Mouse (Mus musculus): ENCODE results near the gene Psmd8. TPM values are rescaled to one million over a fixed set of nuclear protein-coding genes. Genes with fewer than 3 reads are reported as not detected.

The Psmd8 gene
- polyA plus RNA-seq, 1 experiment = 284 TPM

GRCm38 (mm10) chr7:29170066-29170754, 10.3 kb downstream of the Psmd8 start, which contains the start of the genes Ggn and Spred3:
Gene Ggn, plus strand, starts transcription at chr7:29170210.
Gene Spred3, minus strand, starts transcription at chr7:29170411.
- Histone ChIP-seq H3K4me1 (replicated peaks; ENCODE audit: control insufficient read depth, insufficient read depth, low read length) (peaks cover 31% of the 10 kb centered on the region), H3K4me3 (ENCODE audit: control insufficient read depth, insufficient read depth, low read length) (peak within 1 kb of the TSS; percentile 31), H3K27me3 (ENCODE audit: control insufficient read depth, insufficient read depth, low read length) (peaks cover 21% of the 10 kb centered on the region), H3K27ac (ENCODE audit: control insufficient read depth, insufficient read depth, low read length) (no peak within 1 kb of the TSS), H3K36me3 (ENCODE audit: control insufficient read depth, insufficient read depth, low read length) (peaks cover 28% of the 10 kb centered on the region)
- DNase-seq = peak; percentile 23
- TF ChIP-seq POLR2A (IDR thresholded peaks at IDR 0.05; ENCODE audit: control insufficient read depth, extremely low read depth, insufficient read depth, low read length, poor library complexity) (no peak), CTCF (IDR thresholded peaks at IDR 0.05; ENCODE audit: borderline replicate concordance, control insufficient read depth, extremely low read depth, insufficient read depth, low read length, poor library complexity) (no peak)
- under 1% methylated on average over 30 of the region's 30 CpGs for WGBS

DNA sequence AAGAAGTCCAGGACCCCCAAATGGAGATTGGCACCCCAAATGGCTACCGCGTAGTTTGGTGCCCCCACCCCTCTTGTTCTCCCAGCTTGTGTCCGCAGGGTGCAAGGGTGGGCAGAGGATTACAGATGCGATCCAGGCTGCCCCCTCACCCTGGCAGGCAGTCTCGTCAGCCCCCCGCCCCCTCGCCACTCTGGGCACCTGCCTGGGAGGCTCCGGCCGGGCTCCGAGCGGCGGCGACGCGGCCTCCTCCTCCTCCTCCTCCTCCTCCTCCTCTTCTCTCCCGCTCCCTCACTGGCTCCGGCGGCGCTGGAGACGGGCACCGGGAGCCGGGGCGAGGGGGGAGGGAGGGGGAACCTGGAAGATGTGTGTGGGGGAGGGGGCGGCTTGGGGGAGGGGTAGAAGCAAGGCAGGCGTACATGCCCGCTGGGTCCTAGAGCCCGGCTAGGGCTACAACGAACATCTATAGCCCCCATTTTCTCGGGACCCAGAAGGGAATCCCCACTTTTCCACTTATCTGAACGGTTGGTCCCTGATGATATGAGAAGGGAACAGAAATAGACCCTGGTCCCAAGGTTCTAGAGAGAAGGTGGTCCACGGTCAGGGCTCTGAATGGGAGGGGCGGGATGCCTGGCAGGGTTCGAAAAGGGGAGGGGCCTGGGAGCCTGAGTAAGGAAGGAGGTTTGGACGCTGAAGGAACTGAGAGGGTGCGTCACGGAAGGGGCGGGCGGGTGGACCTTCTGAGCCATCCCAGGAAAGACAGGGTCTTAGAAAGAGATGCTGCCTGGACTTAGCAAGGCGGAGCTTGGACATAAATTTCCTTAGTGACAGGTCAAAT, 11.1 kb downstream of the Psmd8 start:
- peaks cover 20% of the 10 kb centered on the region for H3K36me3 ChIP-seq (ENCODE audit: control insufficient read depth, insufficient read depth, low read length)
- peaks cover 21% of the 10 kb centered on the region for H3K27me3 ChIP-seq (ENCODE audit: control insufficient read depth, insufficient read depth, low read length)
- 2% methylated on average over 31 of the region's 39 CpGs for WGBS
- H3K4me3 ChIP-seq (ENCODE audit: control insufficient read depth, insufficient read depth, low read length) = peak overlapping the region; percentile 31
- no peak overlapping the region for H3K27ac ChIP-seq (ENCODE audit: control insufficient read depth, insufficient read depth, low read length)
- TF ChIP-seq POLR2A (IDR thresholded peaks at IDR 0.05; ENCODE audit: control insufficient read depth, extremely low read depth, insufficient read depth, low read length, poor library complexity) = no peak
- TF ChIP-seq CTCF (IDR thresholded peaks at IDR 0.05; ENCODE audit: borderline replicate concordance, control insufficient read depth, extremely low read depth, insufficient read depth, low read length, poor library complexity) = no peak
- peak; percentile 25 for DNase-seq
- H3K4me1 ChIP-seq (replicated peaks; ENCODE audit: control insufficient read depth, insufficient read depth, low read length) = peaks cover 31% of the 10 kb centered on the region

DNA sequence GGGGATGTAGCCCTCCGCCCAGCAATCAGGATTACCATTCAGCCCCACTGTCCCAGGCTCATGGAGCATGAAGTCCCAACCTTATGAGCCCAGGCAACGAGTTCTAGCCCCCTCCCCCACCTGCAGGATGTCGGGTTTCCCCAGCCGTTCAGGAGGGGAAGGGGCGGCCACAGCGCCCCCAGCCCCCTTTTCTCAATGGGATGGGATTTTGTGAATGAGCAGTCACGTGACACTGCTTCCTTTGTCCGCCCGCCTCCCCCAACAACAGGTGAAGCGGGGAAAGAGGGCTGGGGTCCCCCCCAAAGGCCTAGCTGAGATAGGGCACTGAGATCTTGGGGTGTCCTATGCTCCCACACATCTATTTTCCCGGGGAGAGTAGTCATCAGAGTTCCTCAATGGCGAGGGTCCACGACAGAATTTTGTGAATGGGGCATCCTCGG, 11.7 kb downstream of the Psmd8 start:
- Histone ChIP-seq H3K4me3 (ENCODE audit: control insufficient read depth, insufficient read depth, low read length) (peak overlapping the region; percentile 31; the same call in 1 of the 2 replicates), H3K27ac (ENCODE audit: control insufficient read depth, insufficient read depth, low read length) (no peak overlapping the region), H3K36me3 (ENCODE audit: control insufficient read depth, insufficient read depth, low read length) (peaks cover 14% of the 10 kb centered on the region), H3K4me1 (replicated peaks; ENCODE audit: control insufficient read depth, insufficient read depth, low read length) (peaks cover 31% of the 10 kb centered on the region), H3K27me3 (ENCODE audit: control insufficient read depth, insufficient read depth, low read length) (peaks cover 21% of the 10 kb centered on the region)
- no peak for DNase-seq
- no peak for TF ChIP-seq CTCF (IDR thresholded peaks at IDR 0.05; ENCODE audit: borderline replicate concordance, control insufficient read depth, extremely low read depth, insufficient read depth, low read length, poor library complexity)
- WGBS = 11% methylated on average over 14 of the region's 14 CpGs

DNA sequence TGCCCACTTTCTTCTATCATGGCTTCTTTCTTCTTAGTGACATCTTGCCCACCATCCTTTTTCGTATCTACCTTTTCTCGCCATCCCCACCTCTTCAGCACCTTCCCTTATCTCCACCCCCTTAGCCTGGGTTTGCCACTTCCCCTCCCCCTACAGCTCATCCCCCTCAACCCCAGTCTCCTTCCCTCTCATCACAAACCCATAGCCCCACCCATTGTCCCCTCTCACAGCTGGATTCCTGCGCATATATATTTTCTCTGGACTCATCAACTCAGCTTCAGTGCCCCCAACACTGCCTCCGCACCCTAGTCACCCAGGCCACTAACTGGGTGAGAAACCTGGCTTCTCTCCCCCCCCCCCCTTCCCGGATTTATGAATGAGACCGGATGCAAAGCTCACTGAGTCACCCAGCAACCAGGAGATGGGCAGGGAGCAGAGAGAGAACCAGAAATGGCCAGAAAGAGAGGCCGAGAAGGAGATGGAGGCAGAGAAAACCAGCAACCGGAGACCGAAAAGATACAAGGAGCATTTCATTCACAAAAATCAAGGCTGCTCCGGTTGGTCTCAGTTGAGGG, 12.3 kb downstream of the Psmd8 start:
- TF ChIP-seq CTCF (IDR thresholded peaks at IDR 0.05; ENCODE audit: borderline replicate concordance, control insufficient read depth, extremely low read depth, insufficient read depth, low read length, poor library complexity) (no peak), POLR2A (IDR thresholded peaks at IDR 0.05; ENCODE audit: control insufficient read depth, extremely low read depth, insufficient read depth, low read length, poor library complexity) (no peak)
- Histone ChIP-seq H3K27me3 (ENCODE audit: control insufficient read depth, insufficient read depth, low read length) (peaks cover 21% of the 10 kb centered on the region), H3K4me1 (replicated peaks; ENCODE audit: control insufficient read depth, insufficient read depth, low read length) (peaks cover 31% of the 10 kb centered on the region), H3K27ac (ENCODE audit: control insufficient read depth, insufficient read depth, low read length) (no peak overlapping the region), H3K4me3 (ENCODE audit: control insufficient read depth, insufficient read depth, low read length) (no peak overlapping the region), H3K36me3 (ENCODE audit: control insufficient read depth, insufficient read depth, low read length) (peaks cover 8% of the 10 kb centered on the region)
- 56% methylated on average over 10 of the region's 10 CpGs for WGBS
- no peak for DNase-seq

- H3K4me1 ChIP-seq (replicated peaks; ENCODE audit: control insufficient read depth, insufficient read depth, low read length) = peaks cover 34% of the 10 kb centered on the region
- no peak overlapping the region for H3K4me3 ChIP-seq (ENCODE audit: control insufficient read depth, insufficient read depth, low read length)
- peaks cover 21% of the 10 kb centered on the region for H3K27me3 ChIP-seq (ENCODE audit: control insufficient read depth, insufficient read depth, low read length)
- no peak overlapping the region for H3K27ac ChIP-seq (ENCODE audit: control insufficient read depth, insufficient read depth, low read length)
- DNase-seq = no peak
- TF ChIP-seq CTCF (IDR thresholded peaks at IDR 0.05; ENCODE audit: borderline replicate concordance, control insufficient read depth, extremely low read depth, insufficient read depth, low read length, poor library complexity) (no peak), POLR2A (IDR thresholded peaks at IDR 0.05; ENCODE audit: control insufficient read depth, extremely low read depth, insufficient read depth, low read length, poor library complexity) (no peak)
- WGBS = 86% methylated on average over 18 of the region's 19 CpGs
- H3K36me3 ChIP-seq (ENCODE audit: control insufficient read depth, insufficient read depth, low read length) = peaks cover 2% of the 10 kb centered on the region
Observed at GRCm38 (mm10) chr7:29167656-29168055, 12.8 kb downstream of the Psmd8 start.

GRCm38 (mm10) chr7:29162750-29163525, 17.6 kb downstream of the Psmd8 start:
- Histone ChIP-seq H3K36me3 (ENCODE audit: control insufficient read depth, insufficient read depth, low read length) (no peaks in the 10 kb centered on the region), H3K4me1 (replicated peaks; ENCODE audit: control insufficient read depth, insufficient read depth, low read length) (peaks cover 4% of the 10 kb centered on the region; the same call in 1 of the 2 replicates), H3K27ac (ENCODE audit: control insufficient read depth, insufficient read depth, low read length) (no peak overlapping the region), H3K4me3 (ENCODE audit: control insufficient read depth, insufficient read depth, low read length) (no peak overlapping the region), H3K27me3 (ENCODE audit: control insufficient read depth, insufficient read depth, low read length) (no peaks in the 10 kb centered on the region)
- no peak for TF ChIP-seq POLR2A (IDR thresholded peaks at IDR 0.05; ENCODE audit: control insufficient read depth, extremely low read depth, insufficient read depth, low read length, poor library complexity)
- TF ChIP-seq CTCF (IDR thresholded peaks at IDR 0.05; ENCODE audit: borderline replicate concordance, control insufficient read depth, extremely low read depth, insufficient read depth, low read length, poor library complexity) = no peak
- WGBS = 29% methylated on average over 9 of the region's 9 CpGs
- DNase-seq = peak; percentile 21

All from thymus, adult 2 months (tissue).